Mouse (Mus musculus) yolk sac, embryonic 10.5 days (tissue): ENCODE measurements around the gene Tmc4.
A peak's percentile ranks its signal among the peaks of the same experiment; 100 is the strongest.

Experiments
- DNase-seq: peaks from one replicate; pipeline ENCODE4 v3.0.0-alpha.2; 2017; ENCODE audit warnings: low spot score

Gene Tmc4

DNA sequence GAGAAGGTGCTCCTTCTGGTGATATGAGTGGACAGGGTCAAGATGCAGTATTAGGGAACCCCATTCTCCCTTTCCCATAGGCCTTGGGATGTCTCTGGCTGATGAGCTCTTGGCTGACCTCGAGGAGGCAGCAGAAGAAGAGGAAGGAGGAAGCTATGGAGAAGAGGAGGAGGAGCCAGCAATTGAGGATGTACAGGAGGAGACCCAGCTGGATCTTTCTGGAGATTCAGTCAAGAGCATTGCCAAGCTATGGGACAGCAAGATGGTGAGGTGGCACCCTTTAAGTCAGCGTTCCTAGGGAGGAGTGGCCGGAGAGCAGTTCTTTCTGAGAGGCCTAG lies 46.9 kb downstream of the Tmc4 start:
- DNase-seq = no peak

- DNase-seq = peak; percentile 96
Measured at GRCm38 (mm10) chr7:3629543-3630477, 47.5 kb downstream of the Tmc4 start, which contains the start of the genes Tfpt and Prpf31. Tfpt (minus strand) TSS chr7:3629929. Prpf31 (plus strand) TSS chr7:3629985.

- DNase-seq = no peak
Measured at GRCm38 (mm10) chr7:3629030-3629429, 48.3 kb downstream of the Tmc4 start.

GRCm38 (mm10) chr7:3617242-3617995 lies 59.9 kb downstream of the Tmc4 start, which contains the start of gene Ndufa3:
Ndufa3 (plus strand) TSS chr7:3617373.
- peak; percentile 88 for DNase-seq

DNA sequence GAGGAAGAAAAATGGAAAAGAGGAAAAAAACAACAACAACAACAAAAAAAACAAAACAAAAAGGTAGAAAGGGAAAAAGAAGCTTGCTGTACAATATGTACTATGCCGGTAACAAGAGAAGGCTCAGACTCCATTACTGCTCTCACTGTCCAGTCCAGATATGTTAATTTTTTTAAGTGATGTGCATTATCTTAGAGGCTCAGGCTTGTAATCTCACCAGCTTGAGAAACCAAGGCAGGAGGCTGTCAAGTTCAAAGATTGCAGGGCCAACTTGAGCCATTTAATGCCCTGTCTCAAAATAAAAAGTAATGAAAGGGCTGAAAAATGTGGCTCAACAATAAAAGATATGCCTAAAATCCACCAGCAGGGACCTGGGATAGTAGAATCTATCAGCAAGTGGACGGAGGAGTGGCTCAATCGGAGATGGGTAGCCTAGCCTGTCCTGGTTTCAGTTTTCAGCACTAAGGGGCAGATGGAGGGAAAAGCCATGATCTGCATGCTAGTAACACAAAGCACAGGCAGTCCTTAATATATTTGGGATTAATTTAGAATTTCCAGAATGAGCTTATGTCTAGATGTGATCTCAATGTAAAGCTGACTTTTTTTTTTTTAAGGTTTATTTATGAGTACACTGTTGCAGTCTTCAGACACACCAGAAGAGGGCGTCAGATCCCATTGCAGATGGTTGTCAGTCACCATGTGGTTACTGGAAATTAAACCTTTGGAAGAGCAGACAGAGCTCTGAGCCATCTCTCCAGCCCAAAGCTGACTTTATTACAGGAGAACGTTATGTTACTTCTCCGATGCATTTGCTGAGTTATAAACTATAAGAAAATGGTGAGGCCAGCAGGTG lies 60.7 kb downstream of the Tmc4 start:
- DNase-seq = no peak

DNA sequence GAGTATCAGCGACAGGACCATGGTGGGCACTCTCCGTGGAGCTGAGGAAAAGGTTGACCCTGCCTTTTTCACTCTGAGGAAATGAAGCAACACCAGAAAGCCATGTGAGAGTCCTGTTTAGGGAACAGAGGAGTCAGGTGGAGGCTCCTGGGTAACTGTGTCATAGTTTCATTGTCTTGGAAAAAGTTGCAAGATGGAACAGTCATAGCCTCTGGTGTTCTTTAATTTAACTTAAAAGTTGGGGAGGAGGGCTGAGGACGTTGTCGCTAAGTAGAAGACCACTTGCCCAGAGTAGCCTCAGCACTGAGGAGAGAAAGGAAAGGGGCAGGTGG lies 61.3 kb downstream of the Tmc4 start, which contains the start of gene Oscar:
Gene Oscar (minus strand): TSS at position 101 of the 332 bp plus-strand sequence.
- no peak for DNase-seq
